Mouse (Mus musculus): ENCODE measurements at regions not wholly inside any gene's neighbourhood (a gene's known extent, or its start where the extent isn't known, plus 50 kb on each side); places are given as distances from the start of the nearest gene placed in this dataset.
"Not testable (repeated sequence)": the region's sequence is repeated elsewhere in the genome, so short reads cannot be mapped to it uniquely, and the experiment has no call there.

GRCm38 (mm10) chr6:84315175-84315912 lies 278.4 kb downstream of the Cyp26b1 start:
- TF ChIP-seq POLR2A (IDR thresholded peaks at IDR 0.05; ENCODE audit: extremely low read depth, insufficient read depth, low read length): no peak
- no peak for TF ChIP-seq CTCF (IDR thresholded peaks at IDR 0.05; ENCODE audit: extremely low read depth, insufficient read depth, low read length)
- Histone ChIP-seq H3K27ac (ENCODE audit: insufficient read depth, low read length) (no peak overlapping the region), H3K4me1 (ENCODE audit: control insufficient read depth, insufficient read depth, low read length) (peaks cover 2% of the 10 kb centered on the region; the same call in 1 of the 2 replicates), H3K4me3 (ENCODE audit: insufficient read depth, low read length) (no peak overlapping the region)

- Histone ChIP-seq H3K4me3 (ENCODE audit: insufficient read depth, low read length) (no peak overlapping the region), H3K27ac (ENCODE audit: insufficient read depth, low read length) (no peak overlapping the region), H3K4me1 (ENCODE audit: control insufficient read depth, insufficient read depth, low read length) (peaks cover 2% of the 10 kb centered on the region; the same call in 1 of the 2 replicates)
- no peak for TF ChIP-seq POLR2A (IDR thresholded peaks at IDR 0.05; ENCODE audit: extremely low read depth, insufficient read depth, low read length)
- TF ChIP-seq CTCF (IDR thresholded peaks at IDR 0.05; ENCODE audit: extremely low read depth, insufficient read depth, low read length): no peak
Measured at GRCm38 (mm10) chr6:84313797-84314196, 279.9 kb downstream of the Cyp26b1 start.

GRCm38 (mm10) chr6:84310635-84311241 lies 283.0 kb downstream of the Cyp26b1 start:
- H3K27ac ChIP-seq (ENCODE audit: insufficient read depth, low read length): no peak overlapping the region

GRCm38 (mm10) chr6:84307556-84307955 lies 286.2 kb downstream of the Cyp26b1 start:
- Histone ChIP-seq H3K4me3 (ENCODE audit: insufficient read depth, low read length) (no peak overlapping the region), H3K27ac (ENCODE audit: insufficient read depth, low read length) (no peak overlapping the region), H3K4me1 (ENCODE audit: control insufficient read depth, insufficient read depth, low read length) (peaks cover 2% of the 10 kb centered on the region; the same call in 1 of the 2 replicates)
- TF ChIP-seq POLR2A (IDR thresholded peaks at IDR 0.05; ENCODE audit: extremely low read depth, insufficient read depth, low read length) (no peak), CTCF (IDR thresholded peaks at IDR 0.05; ENCODE audit: extremely low read depth, insufficient read depth, low read length) (no peak)

More at GRCm38 (mm10) chr6:84310635-84311241, 283.0 kb downstream of the Cyp26b1 start:
- Histone ChIP-seq H3K4me3 (ENCODE audit: insufficient read depth, low read length) (no peak overlapping the region), H3K4me1 (ENCODE audit: control insufficient read depth, insufficient read depth, low read length) (no peaks in the 10 kb centered on the region)
- TF ChIP-seq POLR2A (IDR thresholded peaks at IDR 0.05; ENCODE audit: extremely low read depth, insufficient read depth, low read length) (no peak), CTCF (IDR thresholded peaks at IDR 0.05; ENCODE audit: extremely low read depth, insufficient read depth, low read length) (no peak)

- Histone ChIP-seq H3K4me3 (ENCODE audit: insufficient read depth, low read length) (no peak overlapping the region), H3K4me1 (ENCODE audit: control insufficient read depth, insufficient read depth, low read length) (peaks cover 2% of the 10 kb centered on the region; the same call in 1 of the 2 replicates), H3K27ac (ENCODE audit: insufficient read depth, low read length) (no peak overlapping the region)
- TF ChIP-seq CTCF (IDR thresholded peaks at IDR 0.05; ENCODE audit: extremely low read depth, insufficient read depth, low read length) (no peak), POLR2A (IDR thresholded peaks at IDR 0.05; ENCODE audit: extremely low read depth, insufficient read depth, low read length) (no peak)
Measured at GRCm38 (mm10) chr6:84306585-84306984, 287.1 kb downstream of the Cyp26b1 start.

GRCm38 (mm10) chr6:84305093-84305492 lies 288.6 kb downstream of the Cyp26b1 start:
- no peak for TF ChIP-seq POLR2A (IDR thresholded peaks at IDR 0.05; ENCODE audit: extremely low read depth, insufficient read depth, low read length)
- no peak for TF ChIP-seq CTCF (IDR thresholded peaks at IDR 0.05; ENCODE audit: extremely low read depth, insufficient read depth, low read length)
- Histone ChIP-seq H3K4me1 (ENCODE audit: control insufficient read depth, insufficient read depth, low read length) (peaks cover 2% of the 10 kb centered on the region; the same call in 1 of the 2 replicates), H3K4me3 (ENCODE audit: insufficient read depth, low read length) (no peak overlapping the region), H3K27ac (ENCODE audit: insufficient read depth, low read length) (no peak overlapping the region)

- not testable (repeated sequence) for H3K4me3 ChIP-seq (ENCODE audit: insufficient read depth, low read length); H3K4me1 ChIP-seq (ENCODE audit: control insufficient read depth, insufficient read depth, low read length); H3K27ac ChIP-seq (ENCODE audit: insufficient read depth, low read length)
Measured at GRCm38 (mm10) chr6:84302916-84303315, 290.8 kb downstream of the Cyp26b1 start.

- TF ChIP-seq POLR2A (IDR thresholded peaks at IDR 0.05; ENCODE audit: extremely low read depth, insufficient read depth, low read length) (no peak), CTCF (IDR thresholded peaks at IDR 0.05; ENCODE audit: extremely low read depth, insufficient read depth, low read length) (no peak)
- Histone ChIP-seq H3K27ac (ENCODE audit: insufficient read depth, low read length) (no peak overlapping the region), H3K4me3 (ENCODE audit: insufficient read depth, low read length) (no peak overlapping the region), H3K4me1 (ENCODE audit: control insufficient read depth, insufficient read depth, low read length) (peaks cover 2% of the 10 kb centered on the region; the same call in 1 of the 2 replicates)
Measured at GRCm38 (mm10) chr6:84299936-84300335, 291.5 kb downstream of the Dysf start.

GRCm38 (mm10) chr6:84299146-84299545 lies 290.8 kb downstream of the Dysf start:
- no peaks in the 10 kb centered on the region for H3K4me1 ChIP-seq (ENCODE audit: control insufficient read depth, insufficient read depth, low read length)
- TF ChIP-seq POLR2A (IDR thresholded peaks at IDR 0.05; ENCODE audit: extremely low read depth, insufficient read depth, low read length) (no peak), CTCF (IDR thresholded peaks at IDR 0.05; ENCODE audit: extremely low read depth, insufficient read depth, low read length) (no peak)
- H3K27ac ChIP-seq (ENCODE audit: insufficient read depth, low read length): no peak overlapping the region
- H3K4me3 ChIP-seq (ENCODE audit: insufficient read depth, low read length): no peak overlapping the region

- H3K4me1 ChIP-seq (ENCODE audit: control insufficient read depth, insufficient read depth, low read length); H3K4me3 ChIP-seq (ENCODE audit: insufficient read depth, low read length); H3K27ac ChIP-seq (ENCODE audit: insufficient read depth, low read length): not testable (repeated sequence)
Measured at GRCm38 (mm10) chr6:84273907-84274306, 265.5 kb downstream of the Dysf start.
